Mouse (Mus musculus) Patski (cell line): ENCODE results near the gene Gm21190. TPM values are rescaled to one million over a fixed set of nuclear protein-coding genes. Genes with fewer than 3 reads are reported as not detected.
"Not testable (repeated sequence)": the region's sequence is repeated elsewhere in the genome, so short reads cannot be mapped to it uniquely, and the experiment has no call there.

ENCODE experiments used
- ATAC-seq: fragments of 100-300 bp; one replicate; pipeline ENCODE4 v1.8.0; 2021
- CTCF ChIA-PET: fragments of 350-600 bp; sonication (Branson Sonifier 250); formaldehyde crosslinking; loops from one replicate; lab custom pipeline; 2022; ENCODE audit warnings: inconsistent platforms; lab: Charles Lee
- POLR2A ChIA-PET: fragments of 350-600 bp; sonication (Branson Sonifier 250); formaldehyde crosslinking; loops from one replicate; lab custom pipeline; 2022; ENCODE audit warnings: antibody characterized with exemption, inconsistent platforms; lab: Charles Lee
- DNase-seq: peaks from one replicate; pipeline ENCODE4 v3.0.0-alpha.2; 2011; ENCODE audit warnings: low read depth, low spot score
- H3K27me3 ChIP-seq: fragments of 371-371 bp; one replicate; pipeline ENCODE4 v1.5.1; 2021
- CTCF ChIP-seq: fragments of 100-300 bp; IDR thresholded peaks from one replicate; pipeline ENCODE4 v1.5.1; 2021
- in situ Hi-C: fragments of 300-500 bp; cut with MboI; formaldehyde crosslinking; loops from 3 replicates; pipeline ENCODE4 v1.11.1; 2018; ENCODE audit warnings: low pct_unique_long_range_greater_than_20kb, mixed read lengths
- polyA plus RNA-seq: library from polyadenylated mRNA; unstranded; gene quantifications from one replicate; pipeline ENCODE4 v1.2.3, GENCODE M21; 2021

Gene Gm21190
- polyA plus RNA-seq, 1 experiment from 2014 or later: not detected

DNA sequence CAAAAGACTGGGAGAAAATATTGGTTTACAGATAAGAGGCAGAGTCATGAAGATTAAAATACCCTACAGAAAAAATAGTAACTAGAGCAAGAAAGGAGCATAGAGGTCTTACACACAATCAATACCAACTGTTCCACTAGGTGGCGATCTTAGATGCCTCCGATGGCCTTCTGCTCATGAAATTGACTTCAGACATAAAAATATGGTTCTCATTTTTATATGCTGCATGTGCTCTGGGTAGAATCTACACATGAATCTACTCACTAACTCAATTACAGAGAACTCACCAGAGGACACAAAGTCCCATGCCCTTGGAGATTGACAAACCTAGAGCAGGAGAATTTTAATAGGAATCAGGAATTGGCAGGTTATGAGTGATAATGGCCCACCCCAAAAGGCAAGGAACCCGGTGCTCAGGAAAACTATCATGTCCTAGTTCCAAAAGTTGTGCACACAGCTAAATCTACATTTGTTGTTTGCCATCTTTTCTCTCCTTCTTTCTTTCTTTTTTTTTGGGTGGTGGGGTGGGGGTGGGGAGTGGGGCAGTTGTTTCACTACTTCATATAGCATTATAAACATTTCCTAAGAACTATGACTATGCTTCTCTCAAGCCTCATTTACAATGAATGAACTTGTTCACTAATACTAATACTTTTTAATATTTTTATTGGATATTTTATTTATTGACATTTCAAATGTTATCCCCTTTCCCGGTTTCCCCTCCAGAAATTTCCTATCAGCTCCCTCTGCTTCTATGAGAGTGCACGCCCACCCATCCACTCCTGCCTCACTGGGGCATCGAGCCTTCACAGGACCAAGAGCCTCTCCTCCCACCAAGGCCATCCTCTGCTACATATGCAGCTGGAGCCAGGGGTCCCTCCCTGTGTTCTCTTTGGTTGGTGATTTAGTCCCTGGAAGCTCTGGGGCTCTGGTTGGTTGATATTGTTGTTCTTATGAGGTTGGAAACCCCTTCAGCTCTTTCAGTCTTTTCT, 20.3 kb downstream of the Gm21190 start:
- ATAC-seq, CTCF ChIA-PET, in situ Hi-C loops, H3K27me3 ChIP-seq, DNase-seq, POLR2A ChIA-PET: not testable (repeated sequence)

DNA sequence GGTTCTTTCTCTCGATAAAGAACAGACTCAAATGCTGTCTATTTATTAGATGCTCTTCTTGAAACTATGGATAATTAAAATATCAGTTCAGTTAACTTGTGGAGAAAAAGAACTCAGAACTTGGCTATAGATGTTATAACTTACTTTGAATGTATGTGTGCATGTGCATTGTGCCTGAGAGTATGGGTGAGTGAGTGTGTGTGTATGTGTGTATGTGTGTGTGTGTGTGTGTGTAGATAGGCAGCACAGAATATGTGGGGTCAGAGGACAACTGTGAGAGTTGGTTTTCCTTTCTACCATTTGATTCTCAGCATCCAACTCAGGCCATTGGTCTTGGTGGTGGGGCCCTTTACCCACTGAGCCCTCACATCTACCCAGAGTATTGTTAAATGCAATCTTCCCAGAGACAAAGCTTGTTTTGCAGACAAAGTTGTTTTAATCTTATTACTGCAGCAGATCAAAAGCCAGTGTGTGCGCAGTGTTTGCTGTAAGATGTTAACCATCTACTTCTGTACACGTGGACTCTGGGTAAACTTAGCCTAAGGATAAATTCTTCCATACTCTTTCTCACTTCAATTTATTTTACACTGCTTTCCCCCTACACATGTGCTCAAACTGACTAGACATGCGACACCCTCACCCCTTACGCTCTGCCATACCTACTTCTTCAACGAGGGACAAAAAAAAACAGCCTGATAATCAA, 21.1 kb downstream of the Gm21190 start:
- DNase-seq, in situ Hi-C loops, POLR2A ChIA-PET, H3K27me3 ChIP-seq, ATAC-seq: not testable (repeated sequence)
- CTCF ChIA-PET: interaction anchor here (0.7 kb wide), 1 partner anchor 31 kb away, joined by 3 read pairs; no protein-coding TSS in a partner anchor

DNA sequence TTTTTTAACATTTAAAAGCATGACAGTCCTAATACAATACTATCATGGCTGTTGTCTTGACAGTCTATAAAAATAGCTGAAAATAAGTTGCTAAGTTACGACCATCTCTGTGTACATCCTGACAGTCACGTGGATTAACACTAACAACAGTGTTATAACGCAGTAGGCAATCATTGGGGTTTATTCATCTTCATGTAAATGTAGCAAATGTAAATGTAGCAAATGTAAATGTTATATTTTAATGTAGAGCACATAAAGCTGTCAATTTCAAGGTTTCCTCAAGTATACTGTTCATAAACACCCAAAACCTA, 21.8 kb downstream of the Gm21190 start:
- in situ Hi-C loops: no loop called here
- ChIA-PET POLR2A (no interaction called here), CTCF (interaction anchor here (0.7 kb wide), 1 partner anchor 32 kb away, joined by 3 read pairs; no protein-coding TSS in a partner anchor)
- no peak for ATAC-seq
- DNase-seq: no peak
- H3K27me3 ChIP-seq: no peaks in the 10 kb centered on the region
- no peak for TF ChIP-seq CTCF

DNA sequence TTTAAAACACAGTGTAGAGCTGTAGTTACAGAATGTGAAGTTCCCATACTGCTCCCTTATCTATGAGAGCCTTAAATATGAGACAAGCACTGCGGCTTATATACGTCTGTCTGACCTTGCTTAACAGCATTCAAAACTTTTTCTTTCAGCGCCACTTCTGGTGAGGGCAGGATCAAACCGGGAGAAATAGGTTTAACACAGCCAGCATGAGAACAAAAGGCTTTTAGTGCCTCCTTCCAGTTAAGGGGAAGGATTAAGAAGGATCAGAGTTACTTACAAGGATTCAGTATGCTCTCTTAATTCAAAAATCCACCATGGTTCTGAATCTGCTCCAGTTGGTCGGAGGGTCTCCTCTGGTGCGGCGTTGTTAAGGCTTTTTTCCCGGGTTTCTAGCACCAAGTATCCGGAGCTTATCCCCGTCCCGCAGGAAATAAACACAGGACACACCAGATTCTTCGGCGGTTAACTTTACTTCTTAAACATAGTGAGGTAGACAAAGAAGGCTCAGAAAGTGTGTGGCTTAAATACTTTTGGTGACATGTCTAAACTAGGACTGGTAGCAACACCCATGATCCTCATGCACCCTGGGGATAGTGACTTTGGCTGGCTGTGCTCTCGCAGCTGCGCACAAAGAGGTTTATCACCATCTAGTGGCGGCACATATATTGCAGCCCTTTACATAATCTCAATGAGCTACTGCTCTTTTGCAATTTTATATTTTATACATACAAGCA, 22.3 kb downstream of the Gm21190 start:
- in situ Hi-C loops: no loop called here
- no peak for DNase-seq
- ChIA-PET POLR2A (no interaction called here), CTCF (interaction anchor here (0.7 kb wide), 1 partner anchor 32 kb away, joined by 3 read pairs; no protein-coding TSS in a partner anchor)
- no peaks in the 10 kb centered on the region for H3K27me3 ChIP-seq
- no peak for ATAC-seq
- TF ChIP-seq CTCF: peak; percentile 83

DNA sequence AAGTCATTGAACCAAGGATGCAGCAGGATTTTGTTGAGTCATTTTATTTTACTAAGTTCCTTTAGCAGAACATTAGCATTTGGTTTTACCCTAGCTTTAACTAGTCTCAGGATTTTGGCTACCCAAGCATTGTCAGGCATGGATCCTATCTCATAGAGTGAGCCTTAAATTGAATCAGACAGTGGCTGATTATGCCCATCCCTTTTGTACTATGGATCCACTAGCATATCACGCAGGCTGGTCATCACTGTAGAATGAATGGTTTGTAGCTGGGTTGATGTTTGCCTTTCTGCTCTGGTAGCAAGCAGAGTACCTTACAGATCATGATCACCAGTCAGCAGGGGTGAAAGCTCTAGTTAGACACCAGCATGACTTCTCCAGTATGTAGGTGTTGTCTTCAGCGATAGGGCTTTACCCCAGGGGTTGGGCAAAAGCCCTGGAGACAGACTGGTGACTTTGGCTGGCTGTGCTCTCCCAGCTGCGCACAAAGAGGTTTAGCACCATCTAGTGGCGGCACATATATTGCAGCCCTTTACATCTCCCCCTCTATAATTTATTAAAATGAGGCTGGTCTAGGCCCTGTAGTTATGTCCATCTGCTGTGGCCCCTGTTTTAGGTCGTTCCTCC, 30.1 kb downstream of the Gm21190 start:
- POLR2A ChIA-PET, DNase-seq, H3K27me3 ChIP-seq, in situ Hi-C loops, CTCF ChIA-PET, ATAC-seq: not testable (repeated sequence)

DNA sequence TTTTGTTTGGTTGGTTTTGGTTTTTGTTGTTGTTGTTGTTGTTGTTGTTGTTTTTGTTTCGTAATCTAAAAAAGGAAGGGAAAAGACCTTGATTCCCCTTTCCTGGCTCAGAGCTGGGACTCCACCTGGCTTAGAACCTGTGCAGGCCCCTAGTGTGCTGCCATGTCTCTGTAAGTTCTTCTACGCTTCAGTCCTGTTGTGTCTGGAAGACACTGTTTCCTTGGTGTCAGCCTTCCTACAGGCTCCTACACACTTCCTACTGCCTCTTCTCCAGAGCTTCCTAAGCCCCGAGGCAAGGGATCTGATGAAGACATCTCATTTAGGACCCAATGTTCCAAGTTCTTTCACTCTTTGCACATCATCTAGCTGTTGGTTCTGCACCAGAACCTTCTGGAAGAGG, 30.7 kb downstream of the Gm21190 start:
- CTCF ChIA-PET, in situ Hi-C loops, DNase-seq: not testable (repeated sequence)

DNA sequence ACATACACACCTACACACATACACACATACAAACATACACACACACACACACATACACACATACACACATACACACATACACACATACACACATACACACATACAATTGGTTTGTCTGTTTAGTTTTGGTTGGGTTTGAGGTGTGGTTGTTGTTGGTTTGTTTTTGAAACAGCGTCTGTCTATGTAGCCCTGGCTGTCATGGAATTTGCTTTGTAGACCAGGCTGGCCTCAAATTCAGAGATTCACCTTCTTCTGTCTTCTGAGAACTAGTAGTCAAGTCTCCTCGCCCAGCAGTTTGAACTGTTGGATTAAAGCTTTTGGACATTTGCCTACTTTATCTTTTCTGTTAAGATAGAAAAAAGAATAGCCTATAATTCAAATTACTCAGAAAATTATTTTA, 38.1 kb downstream of the Gm21190 start:
- DNase-seq, in situ Hi-C loops, CTCF ChIA-PET: not testable (repeated sequence)

More for the DNA sequence above, 30.7 kb downstream of the Gm21190 start:
- POLR2A ChIA-PET, ATAC-seq, H3K27me3 ChIP-seq: not testable (repeated sequence)

DNA sequence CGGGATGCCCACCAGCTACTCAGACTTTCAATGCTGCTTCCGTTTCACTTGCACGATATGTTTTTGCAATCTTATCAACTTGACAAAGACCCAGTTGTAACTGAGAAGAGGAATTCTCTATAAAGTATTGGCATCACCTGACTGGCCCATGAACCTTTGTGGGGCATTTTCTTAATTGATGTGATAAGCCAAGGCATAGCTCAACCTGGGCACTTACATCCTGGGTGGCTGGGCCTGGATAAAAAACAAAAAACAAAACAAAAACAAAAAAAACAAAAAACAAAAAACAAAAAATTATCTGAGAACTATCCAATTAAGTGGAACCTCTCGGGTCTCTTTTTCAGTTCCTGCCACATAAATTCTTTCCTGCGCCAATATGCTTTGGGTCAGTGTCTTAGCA, 40.3 kb downstream of the Gm21190 start:
- ATAC-seq (no peak), DNase-seq (no peak)
- in situ Hi-C loops: no loop called here
- TF ChIP-seq CTCF: no peak
- POLR2A ChIA-PET: no interaction called here
- H3K27me3 ChIP-seq: no peaks in the 10 kb centered on the region
- CTCF ChIA-PET: no interaction called here

More for the DNA sequence above, 38.1 kb downstream of the Gm21190 start:
- ATAC-seq, POLR2A ChIA-PET, H3K27me3 ChIP-seq: not testable (repeated sequence)

DNA sequence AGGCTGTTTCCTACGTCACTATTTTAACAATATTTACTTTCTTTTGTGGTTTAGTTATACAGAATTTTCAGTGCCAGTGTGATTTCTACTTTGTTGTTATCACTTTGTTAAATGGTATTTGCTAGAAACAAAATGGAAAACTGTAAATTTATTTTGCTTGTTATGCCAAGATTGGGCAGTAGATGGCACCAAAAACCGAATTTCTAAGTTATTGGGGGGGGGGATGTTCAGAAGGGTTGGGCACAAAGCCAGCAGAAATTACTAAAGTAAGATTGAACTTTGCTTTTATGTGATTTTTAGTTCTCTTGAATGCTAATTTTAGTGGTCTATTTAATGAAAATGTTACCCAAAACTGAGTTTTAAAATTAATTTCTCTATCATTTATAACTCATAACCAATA, 44.4 kb downstream of the Gm21190 start:
- DNase-seq, in situ Hi-C loops: not testable (repeated sequence)

DNA sequence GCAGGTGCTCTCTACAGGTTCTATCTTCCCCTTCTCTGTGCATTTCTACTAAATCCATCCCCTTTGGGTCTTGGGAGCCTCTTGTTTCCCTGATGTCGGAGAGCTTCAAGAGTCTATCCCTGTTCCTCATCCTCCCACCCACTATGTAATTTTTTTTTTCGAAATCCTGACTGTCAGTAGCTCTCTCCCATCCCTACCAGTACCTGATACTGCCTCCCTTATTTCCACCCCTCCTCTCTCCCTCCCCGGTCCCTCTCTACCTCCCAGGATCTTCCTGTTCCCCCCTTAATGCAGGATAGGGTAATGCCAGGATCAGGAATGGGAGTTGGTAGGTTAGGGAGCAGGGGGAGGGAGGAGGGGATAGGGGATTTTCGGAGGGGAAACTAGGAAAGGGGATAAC, 45.4 kb downstream of the Gm21190 start:
- DNase-seq, POLR2A ChIA-PET, ATAC-seq, H3K27me3 ChIP-seq, CTCF ChIA-PET, in situ Hi-C loops: not testable (repeated sequence)

More for the DNA sequence above, 44.4 kb downstream of the Gm21190 start:
- POLR2A ChIA-PET, H3K27me3 ChIP-seq, CTCF ChIA-PET, ATAC-seq: not testable (repeated sequence)

DNA sequence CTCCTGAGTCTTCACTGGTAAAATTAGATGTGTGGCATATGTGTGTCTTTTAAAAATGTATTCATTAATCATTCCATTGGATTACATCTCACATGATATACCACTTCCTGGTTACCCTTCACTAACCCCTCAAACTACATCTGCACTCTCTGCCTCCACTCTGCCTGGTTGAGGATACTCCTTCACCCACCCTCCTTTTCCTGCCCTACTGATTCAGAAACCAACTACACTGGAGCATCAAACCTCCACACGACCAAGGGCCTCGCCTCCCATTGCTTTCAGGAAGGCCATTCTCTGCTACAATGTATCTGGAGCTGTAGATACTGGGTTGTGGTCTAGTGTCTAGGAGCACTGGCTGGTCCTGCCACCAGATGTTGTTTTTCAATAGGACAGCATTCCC, 46.2 kb downstream of the Gm21190 start:
- CTCF ChIA-PET, H3K27me3 ChIP-seq, in situ Hi-C loops, POLR2A ChIA-PET, DNase-seq, ATAC-seq: not testable (repeated sequence)

DNA sequence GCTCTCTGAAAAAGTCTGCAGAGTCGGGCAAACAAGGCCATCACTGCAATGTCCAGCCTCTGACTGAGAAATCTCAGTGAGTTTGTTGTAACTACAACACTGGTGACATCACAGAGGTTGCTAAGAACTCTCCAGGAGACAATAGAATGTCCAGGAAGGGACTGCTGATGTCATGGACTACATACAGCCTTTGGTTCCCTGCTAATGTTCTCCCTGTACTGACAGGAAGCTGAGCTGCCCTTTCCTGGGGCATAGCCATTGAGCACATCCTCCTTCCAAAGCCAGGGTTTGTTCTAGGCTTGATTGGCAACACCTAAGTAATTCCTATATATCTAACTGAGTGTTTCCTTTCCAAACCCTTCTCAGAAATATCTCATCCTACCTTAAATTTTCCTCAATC, 52.6 kb downstream of the Gm21190 start, which contains the start of gene Gm21149:
Gene Gm21149 (minus strand): TSS at position 101 of the 400 bp plus-strand sequence.
- POLR2A ChIA-PET, H3K27me3 ChIP-seq, ATAC-seq, in situ Hi-C loops, DNase-seq, CTCF ChIA-PET: not testable (repeated sequence)
